Mouse (Mus musculus) intestine, embryonic 16.5 days (tissue): Measurements from ENCODE around the gene Ccdc152. TPM values are rescaled to one million over a fixed set of nuclear protein-coding genes. Genes with fewer than 3 reads are reported as not detected.

Experiments used
- ATAC-seq: fragments of 200-750 bp; cut with Nextera tagmentation; 2 replicates; pipeline ENCODE4 v1.8.0; 2017; ENCODE audit warnings: moderate TSS enrichment, moderate library complexity
- H3K27ac ChIP-seq: fragments of 300-500 bp; sonication (generic); 2 replicates; pipeline ENCODE4 v1.5.1; 2014; ENCODE audit warnings: mild to moderate bottlenecking, low read length
- H3K27me3 ChIP-seq: fragments of 300-500 bp; sonication (generic); replicated peaks from 2 replicates; pipeline ENCODE4 v1.6.1; 2014; ENCODE audit warnings: low read length, control low read depth, mixed read lengths; ENCODE audit not compliant: control insufficient read depth, insufficient read depth
- H3K36me3 ChIP-seq: fragments of 300-500 bp; sonication (generic); 2 replicates; pipeline ENCODE4 v1.6.1; 2014; ENCODE audit warnings: low read length, control low read depth; ENCODE audit not compliant: control insufficient read depth, insufficient read depth
- H3K4me1 ChIP-seq: fragments of 300-500 bp; sonication (generic); 2 replicates; pipeline ENCODE4 v1.6.1; 2014; ENCODE audit warnings: low read length, control low read depth, mixed read lengths; ENCODE audit not compliant: control insufficient read depth, insufficient read depth
- H3K4me2 ChIP-seq: fragments of 300-500 bp; sonication (generic); 2 replicates; pipeline ENCODE4 v1.6.1; 2014; ENCODE audit warnings: low read depth, low read length, control low read depth
- H3K4me3 ChIP-seq: fragments of 300-500 bp; sonication (generic); 2 replicates; pipeline ENCODE4 v1.5.1; 2014; ENCODE audit warnings: mild to moderate bottlenecking, low read length
- H3K9ac ChIP-seq: fragments of 300-500 bp; sonication (generic); 2 replicates; pipeline ENCODE4 v1.6.1; 2014; ENCODE audit warnings: low read depth, low read length
- H3K9me3 ChIP-seq: fragments of 300-500 bp; sonication (generic); 2 replicates; pipeline ENCODE4 v1.6.1; 2016; ENCODE audit warnings: low read length, control low read depth; ENCODE audit not compliant: control insufficient read depth
- WGBS: fragments of 180-500 bp; shearing (Covaris S2); extraction: QIAGEN DNeasy Blood & Tissue Kit; methylation state at CpG from one replicate; pipeline ENCODE4 v1.1.7; 2014; 5-methylcytosine and 5-hydroxymethylcytosine counted together
- polyA plus RNA-seq: library from polyadenylated mRNA; unstranded; fragments of >200 nt; fragmentation: Nextera tagmentation; extraction: Ambion mirVana; gene quantifications from 2 replicates; pipeline ENCODE4 v1.2.1, GENCODE M21; 2015

Gene Ccdc152
- polyA plus RNA-seq, 1 experiment from 2014 or later: 0.24 TPM

GRCm38 (mm10) chr15:3286032-3286431 lies 17.3 kb downstream of the Ccdc152 start:
- Histone ChIP-seq H3K9ac (no peak overlapping the region), H3K4me1 (no peaks in the 10 kb centered on the region), H3K9me3 (no peaks in the 10 kb centered on the region), H3K36me3 (no peaks in the 10 kb centered on the region), H3K4me2 (no peak overlapping the region), H3K27me3 (no peaks in the 10 kb centered on the region), H3K4me3 (no peak overlapping the region), H3K27ac (no peak overlapping the region)
- ATAC-seq: peak; percentile 80; the same call in 1 of the 2 replicates

- no peaks in the 10 kb centered on the region for H3K9me3 ChIP-seq
- peaks cover 9% of the 10 kb centered on the region for H3K36me3 ChIP-seq
- H3K27me3 ChIP-seq: no peaks in the 10 kb centered on the region
- no peak overlapping the region for H3K27ac ChIP-seq
- no peak overlapping the region for H3K4me2 ChIP-seq
- 77% methylated on average over 1 of the region's 1 CpGs for WGBS
- ATAC-seq: no peak
- no peak overlapping the region for H3K9ac ChIP-seq
- no peaks in the 10 kb centered on the region for H3K4me1 ChIP-seq
- H3K4me3 ChIP-seq: no peak overlapping the region
Observed at GRCm38 (mm10) chr15:3281737-3282136, 21.6 kb downstream of the Ccdc152 start.

- Histone ChIP-seq H3K4me1 (no peaks in the 10 kb centered on the region), H3K4me3 (no peak overlapping the region), H3K27me3 (no peaks in the 10 kb centered on the region), H3K9ac (no peak overlapping the region), H3K4me2 (no peak overlapping the region), H3K36me3 (peaks cover 9% of the 10 kb centered on the region), H3K27ac (no peak overlapping the region), H3K9me3 (no peaks in the 10 kb centered on the region)
- ATAC-seq: no peak
Observed at GRCm38 (mm10) chr15:3281216-3281615, 22.1 kb downstream of the Ccdc152 start.

- no peak for ATAC-seq
- no peak overlapping the region for H3K27ac ChIP-seq
- no peaks in the 10 kb centered on the region for H3K27me3 ChIP-seq
- H3K36me3 ChIP-seq: peaks cover 14% of the 10 kb centered on the region
- H3K4me3 ChIP-seq: no peak overlapping the region
- no peak overlapping the region for H3K9ac ChIP-seq
- 87% methylated on average over 7 of the region's 7 CpGs for WGBS
- H3K4me1 ChIP-seq: no peaks in the 10 kb centered on the region; the same call in 1 of the 2 replicates
- no peaks in the 10 kb centered on the region for H3K9me3 ChIP-seq
- no peak overlapping the region for H3K4me2 ChIP-seq
Observed at GRCm38 (mm10) chr15:3279242-3279641, 24.1 kb downstream of the Ccdc152 start.

GRCm38 (mm10) chr15:3277391-3277790 lies 25.9 kb downstream of the Ccdc152 start:
- Histone ChIP-seq H3K4me1 (peaks cover 4% of the 10 kb centered on the region), H3K27me3 (no peaks in the 10 kb centered on the region), H3K9ac (no peak overlapping the region), H3K36me3 (peaks cover 14% of the 10 kb centered on the region), H3K4me3 (no peak overlapping the region), H3K27ac (no peak overlapping the region), H3K9me3 (no peaks in the 10 kb centered on the region), H3K4me2 (no peak overlapping the region)
- 90% methylated on average over 2 of the region's 2 CpGs for WGBS
- no peak for ATAC-seq

GRCm38 (mm10) chr15:3273191-3273590 lies 30.1 kb downstream of the Ccdc152 start:
- peak overlapping the region; percentile 56 for H3K4me2 ChIP-seq
- peaks cover 7% of the 10 kb centered on the region for H3K36me3 ChIP-seq
- peaks cover 12% of the 10 kb centered on the region for H3K4me1 ChIP-seq
- no peaks in the 10 kb centered on the region for H3K27me3 ChIP-seq
- H3K9me3 ChIP-seq: no peaks in the 10 kb centered on the region
- 83% methylated on average over 1 of the region's 1 CpGs for WGBS
- 0 out of 2 replicates have a peak overlapping the region, but pooled peaks have one; percentile 27 for H3K27ac ChIP-seq
- no peak for ATAC-seq
- H3K9ac ChIP-seq: peak overlapping the region; percentile 49
- peak overlapping the region; percentile 54 for H3K4me3 ChIP-seq

- peak overlapping the region; percentile 56 for H3K4me2 ChIP-seq
- ATAC-seq: peak; percentile 57
- peak overlapping the region; percentile 54 for H3K4me3 ChIP-seq
- H3K27me3 ChIP-seq: no peaks in the 10 kb centered on the region
- peaks cover 5% of the 10 kb centered on the region; the same call in 1 of the 2 replicates for H3K36me3 ChIP-seq
- WGBS: 22% methylated on average over 6 of the region's 6 CpGs
- H3K27ac ChIP-seq: peak overlapping the region; percentile 79
- H3K9me3 ChIP-seq: no peaks in the 10 kb centered on the region
- H3K4me1 ChIP-seq: peaks cover 12% of the 10 kb centered on the region
- peak overlapping the region; percentile 66 for H3K9ac ChIP-seq
Observed at GRCm38 (mm10) chr15:3271216-3271615, 32.1 kb downstream of the Ccdc152 start.

- Histone ChIP-seq H3K27me3 (no peaks in the 10 kb centered on the region), H3K27ac (peak overlapping the region; percentile 85), H3K9me3 (no peaks in the 10 kb centered on the region), H3K36me3 (peaks cover 2% of the 10 kb centered on the region; the same call in 1 of the 2 replicates), H3K4me3 (peak overlapping the region; percentile 54), H3K4me1 (peaks cover 12% of the 10 kb centered on the region), H3K4me2 (peak overlapping the region; percentile 35), H3K9ac (peak overlapping the region; percentile 44)
- ATAC-seq: peak; percentile 96
- under 1% methylated on average over 12 of the region's 12 CpGs for WGBS
Observed at GRCm38 (mm10) chr15:3270646-3271077, 32.7 kb downstream of the Ccdc152 start.

- peak; percentile 48 for ATAC-seq
- no peaks in the 10 kb centered on the region for H3K27me3 ChIP-seq
- peak overlapping the region; percentile 85 for H3K27ac ChIP-seq
- H3K9ac ChIP-seq: peak overlapping the region; percentile 44
- peak overlapping the region; percentile 54 for H3K4me3 ChIP-seq
- WGBS: 21% methylated on average over 6 of the region's 6 CpGs
- no peaks in the 10 kb centered on the region for H3K36me3 ChIP-seq
- peaks cover 12% of the 10 kb centered on the region for H3K4me1 ChIP-seq
- H3K4me2 ChIP-seq: peak overlapping the region; percentile 35
- no peaks in the 10 kb centered on the region for H3K9me3 ChIP-seq
Observed at GRCm38 (mm10) chr15:3269996-3270645, 33.2 kb downstream of the Ccdc152 start.
